Mouse (Mus musculus) urinary bladder, postnatal 25 days (tissue): ENCODE data around the gene Tmem72.

Experiments
- DNase-seq: peaks from one replicate; pipeline ENCODE4 v3.0.0; 2022; ENCODE audit warnings: low spot score

Gene Tmem72

GRCm38 (mm10) chr6:116679563-116680288, 37.0 kb downstream of the Tmem72 start:
- no peak for DNase-seq

DNA sequence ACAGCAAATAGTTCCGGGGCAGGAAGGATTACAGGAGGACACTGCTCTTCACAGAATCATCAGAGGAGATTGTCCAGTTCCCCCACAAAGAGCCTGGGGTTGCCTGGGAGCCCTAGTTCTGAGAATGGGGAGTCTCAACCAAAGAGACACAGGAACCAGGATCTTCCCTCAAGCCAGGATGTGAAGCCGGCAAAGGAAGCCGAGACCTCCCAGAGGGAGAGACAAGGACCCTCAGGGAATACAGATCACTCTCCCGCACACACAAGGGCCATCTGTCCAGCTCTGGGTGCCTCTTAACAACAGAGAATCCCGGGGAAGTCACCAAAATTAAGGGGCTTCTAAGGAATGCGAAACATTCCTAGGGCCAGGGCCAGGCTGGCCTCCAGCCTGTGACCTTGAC, 39.4 kb downstream of the Tmem72 start:
- DNase-seq = no peak

GRCm38 (mm10) chr6:116676355-116676913, 40.3 kb downstream of the Tmem72 start:
- DNase-seq = no peak

GRCm38 (mm10) chr6:116674283-116674886, 42.3 kb downstream of the Tmem72 start:
- DNase-seq = no peak

DNA sequence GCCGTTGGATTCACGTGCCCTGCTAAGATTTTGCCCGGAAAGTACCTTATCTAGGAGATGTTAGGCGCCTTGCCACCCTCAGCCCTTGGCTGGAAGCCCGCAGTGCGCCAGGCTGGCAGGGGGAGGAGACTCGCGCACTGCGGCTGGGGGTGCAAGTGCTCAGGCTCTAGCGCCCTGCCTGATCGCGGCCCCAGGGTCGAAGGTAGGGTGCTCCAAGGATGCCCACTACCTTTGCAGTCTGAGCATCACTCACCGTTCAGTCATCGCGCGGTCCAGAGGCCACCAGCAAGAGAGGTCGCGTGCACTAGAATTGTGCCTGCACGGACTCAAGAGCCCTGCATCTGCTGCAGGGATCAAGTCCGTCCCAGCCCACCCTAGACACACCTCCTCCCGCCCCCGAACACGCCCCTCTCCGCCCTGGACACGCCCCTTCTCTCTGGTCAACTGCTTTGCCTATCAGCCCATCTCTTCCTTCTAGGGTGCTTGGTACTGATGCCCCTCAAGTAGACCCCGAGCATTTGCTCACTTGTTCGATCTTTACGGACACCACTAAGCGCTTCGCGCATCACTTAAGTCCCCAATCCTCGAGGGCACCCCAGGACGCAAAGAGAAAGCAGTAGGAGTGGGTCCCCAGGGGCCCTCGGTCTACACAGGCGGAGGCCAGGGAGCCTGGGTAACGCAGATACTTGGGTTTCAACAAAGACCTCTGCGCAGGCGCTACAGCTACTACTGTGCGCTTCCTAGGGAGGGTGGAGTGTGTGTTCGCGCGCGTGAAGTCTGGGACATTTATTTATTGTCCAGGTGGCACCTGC, 43.0 kb downstream of the Tmem72 start, which contains the start of gene Rassf4:
Gene Rassf4, minus strand, starts transcription at position 482 of the 812 bp plus-strand sequence.
- peak; percentile 71 for DNase-seq

DNA sequence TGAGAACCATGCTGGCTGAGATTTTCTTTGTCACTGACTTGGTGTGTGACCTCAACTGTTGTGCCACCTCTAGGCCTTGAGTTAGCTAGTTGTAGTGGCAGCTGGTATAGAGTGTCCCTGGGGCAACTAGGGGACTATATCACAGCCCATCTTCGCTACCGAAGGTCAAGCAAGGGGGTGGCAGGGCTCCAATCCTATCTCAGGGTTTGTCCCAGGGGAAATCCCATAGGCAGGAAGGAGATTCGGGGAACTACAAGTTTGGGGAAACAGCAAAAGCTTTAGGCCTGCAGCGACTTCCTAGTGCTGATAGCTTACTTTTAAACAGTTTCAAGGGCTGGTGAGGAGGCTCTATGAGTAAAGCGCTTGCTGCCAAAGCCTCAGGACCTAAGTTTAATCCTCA, 44.4 kb downstream of the Tmem72 start:
- DNase-seq = no peak

DNA sequence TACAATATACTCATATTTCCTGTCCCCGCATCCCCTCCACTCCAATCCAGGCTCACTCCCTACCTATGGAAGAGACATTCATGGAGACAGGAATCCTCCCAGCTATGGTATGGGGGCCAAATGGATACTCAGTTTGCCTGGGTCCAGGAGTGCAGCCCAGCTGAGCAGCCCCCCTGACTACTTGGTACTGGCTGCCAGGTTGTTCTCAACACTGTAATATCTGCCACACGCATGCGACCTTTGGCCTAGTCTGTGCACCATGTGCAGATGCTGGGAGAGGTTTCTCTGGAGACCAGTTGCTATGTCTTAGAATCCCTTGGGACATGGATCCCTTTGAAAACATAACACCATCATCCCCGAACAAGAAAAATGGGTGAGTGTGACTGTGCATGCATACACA, 44.9 kb downstream of the Tmem72 start:
- no peak for DNase-seq

- DNase-seq = no peak
These were observed 45.7 kb downstream of the Tmem72 start for GRCm38 (mm10) chr6:116671031-116671430.

- DNase-seq = no peak
These were observed 46.6 kb downstream of the Tmem72 start for GRCm38 (mm10) chr6:116670144-116670543.

- DNase-seq = no peak
These were observed 47.8 kb downstream of the Tmem72 start for GRCm38 (mm10) chr6:116668682-116669470.

GRCm38 (mm10) chr6:116667382-116667781, 49.3 kb downstream of the Tmem72 start:
- DNase-seq = no peak

DNA sequence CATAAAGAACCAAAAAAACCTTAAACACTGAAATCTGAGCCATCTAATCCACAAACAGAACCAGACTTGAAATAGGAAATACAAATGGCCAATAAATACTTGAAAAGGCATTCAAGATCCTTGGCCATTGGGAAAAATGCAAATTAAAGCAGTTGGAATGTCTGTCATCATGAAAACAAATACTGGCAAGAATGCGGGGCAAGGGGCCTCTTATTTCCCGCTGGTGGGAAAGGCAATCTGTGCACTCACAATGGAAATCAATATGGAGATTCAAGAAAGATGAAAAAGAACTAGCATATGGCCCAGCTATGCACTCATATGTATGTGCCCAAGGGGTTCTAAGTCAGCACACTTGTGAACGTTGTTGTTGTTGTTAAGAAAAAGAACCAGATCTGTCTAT, 49.8 kb downstream of the Tmem72 start:
- DNase-seq = no peak

DNA sequence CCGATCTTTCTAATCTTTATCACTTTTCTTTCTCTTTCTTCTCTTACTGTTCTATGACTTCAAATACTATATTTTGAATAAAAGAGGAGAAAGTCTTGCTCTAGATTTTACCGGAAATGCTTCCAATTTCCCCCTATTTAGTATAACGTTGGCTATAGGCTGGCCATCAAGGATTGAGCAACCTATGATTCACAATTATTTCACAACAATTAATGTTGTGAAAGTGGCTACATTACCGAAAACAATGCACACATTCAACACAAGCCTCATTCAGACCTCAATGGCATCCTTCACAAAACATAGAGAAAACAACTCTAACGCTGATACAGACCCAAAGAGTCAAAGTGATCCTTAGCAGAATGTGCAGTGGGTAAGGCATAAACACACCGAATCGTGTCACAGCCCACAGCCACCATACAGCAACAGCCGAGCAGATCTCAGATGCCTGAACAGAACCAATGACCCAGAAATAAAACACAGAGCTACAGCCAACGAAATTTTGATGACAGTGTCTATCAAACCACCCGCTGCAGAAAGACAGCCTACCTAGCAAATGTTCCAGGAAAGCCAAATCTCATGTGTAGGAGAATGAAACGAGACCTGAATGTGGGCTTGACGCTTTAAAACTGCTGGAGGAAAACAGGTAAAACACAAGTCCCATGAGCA, 50.5 kb downstream of the Tmem72 start:
- no peak for DNase-seq

DNA sequence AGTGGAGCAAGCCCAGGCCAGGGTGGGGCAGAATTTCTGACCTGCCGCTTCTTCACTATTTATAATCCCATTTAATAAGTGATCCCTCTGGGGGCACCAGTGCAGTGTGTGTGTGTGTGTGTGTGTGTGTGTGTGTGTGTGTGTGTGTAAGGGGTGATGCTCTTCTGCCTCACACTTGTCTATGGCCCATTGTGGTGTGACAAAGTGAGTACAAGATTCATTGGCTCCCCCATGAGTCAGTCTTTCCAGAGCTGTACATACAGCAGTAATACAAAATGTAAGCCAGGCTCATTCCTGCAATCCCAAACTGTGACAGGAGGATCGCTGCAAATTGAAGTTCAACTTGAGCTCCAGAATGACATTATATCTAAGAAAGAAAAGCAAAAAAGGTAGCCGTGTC, 51.9 kb downstream of the Tmem72 start:
- DNase-seq = no peak

DNA sequence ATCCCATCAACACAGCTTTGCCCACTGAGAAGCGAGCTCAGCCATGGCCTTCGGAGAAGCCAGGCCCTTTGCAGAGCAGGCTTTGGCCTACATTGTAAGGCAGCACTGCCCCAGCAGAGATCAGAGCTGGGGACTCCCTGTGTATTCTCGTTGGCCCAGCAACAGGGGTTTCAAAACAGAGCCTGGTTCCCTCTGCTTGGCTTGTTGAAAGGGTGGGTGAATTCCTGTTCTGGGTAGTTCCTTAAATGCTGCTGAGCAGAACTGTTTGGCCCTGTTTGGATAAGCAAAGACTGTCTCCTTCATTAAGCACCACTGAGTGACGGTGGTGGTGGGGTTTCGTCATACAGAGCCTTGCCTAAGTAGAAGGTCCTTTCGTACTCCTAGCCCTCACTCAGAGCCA, 52.7 kb downstream of the Tmem72 start:
- no peak for DNase-seq

DNA sequence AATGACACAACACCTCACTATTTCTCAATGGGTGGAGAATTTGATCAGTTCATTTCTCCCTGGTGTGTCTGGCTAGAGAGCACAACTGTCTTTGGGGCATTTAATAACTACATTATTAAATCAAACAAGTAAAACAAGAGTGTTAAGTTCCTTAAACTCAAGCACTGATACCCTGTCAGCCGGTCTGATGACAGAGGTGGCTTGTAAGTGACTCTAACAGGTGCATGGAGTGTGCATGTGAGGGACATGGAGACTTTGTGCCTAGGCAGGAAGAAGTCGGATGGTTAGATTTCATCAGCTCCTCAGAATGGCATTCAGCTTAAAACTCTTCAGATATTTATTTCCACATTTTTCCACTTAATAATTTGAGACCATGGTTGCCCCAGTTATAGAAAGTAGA, 53.3 kb downstream of the Tmem72 start:
- no peak for DNase-seq

GRCm38 (mm10) chr6:116653684-116654454, 62.8 kb downstream of the Tmem72 start:
- peak; percentile 49 for DNase-seq

GRCm38 (mm10) chr6:116653191-116653590, 63.5 kb downstream of the Tmem72 start:
- DNase-seq = no peak

GRCm38 (mm10) chr6:116651437-116652118, 65.1 kb downstream of the Tmem72 start:
- DNase-seq = peak; percentile 23

DNA sequence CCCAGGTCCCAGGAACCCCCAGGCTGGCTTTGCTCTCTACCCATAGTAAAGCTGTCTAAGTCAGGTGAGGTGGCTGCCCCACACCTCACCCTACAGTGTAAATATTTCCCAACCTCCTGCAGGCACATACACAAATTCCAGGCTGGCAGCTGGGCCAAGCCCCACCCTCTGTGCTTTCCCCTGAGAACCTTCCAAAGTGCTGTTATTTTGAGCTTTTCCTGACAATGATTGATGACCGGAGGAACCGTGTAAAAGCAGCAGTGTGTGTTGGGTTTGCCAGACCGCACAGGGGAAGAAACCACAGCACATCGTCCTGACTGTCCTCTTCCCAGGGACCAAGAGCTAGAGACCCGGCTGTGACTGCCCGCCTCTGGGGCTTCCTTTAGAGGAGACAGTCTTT, 66.3 kb downstream of the Tmem72 start, which contains the start of gene Depp1:
Gene Depp1, plus strand, starts transcription at position 204 of the 400 bp plus-strand sequence.
- peak; percentile 57 for DNase-seq
